Mouse (Mus musculus): ENCODE measurements around the gene Ercc2.

DNA sequence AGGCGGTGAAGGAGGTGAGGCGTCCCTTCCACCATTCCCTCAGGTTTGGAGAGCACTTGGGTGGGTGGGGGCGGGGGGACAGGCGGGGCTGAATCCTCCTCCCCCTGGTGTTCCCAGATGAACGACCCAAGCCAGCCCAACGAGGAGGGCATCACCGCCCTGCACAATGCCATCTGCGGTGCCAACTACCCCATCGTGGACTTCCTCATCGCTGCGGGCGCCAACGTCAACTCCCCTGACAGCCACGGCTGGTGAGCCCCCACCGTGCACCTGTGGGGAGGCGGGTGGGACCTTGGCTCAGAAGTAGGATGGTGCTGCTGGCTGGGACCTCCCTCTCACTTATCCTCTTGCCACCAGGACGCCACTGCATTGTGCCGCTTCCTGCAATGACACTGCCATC, 6.4 kb upstream of the Ercc2 start:
- TF ChIP-seq CTCF (IDR thresholded peaks at IDR 0.05; ENCODE audit: low read depth): no peak
- no peak for TF ChIP-seq EP300 (IDR thresholded peaks at IDR 0.05; ENCODE audit: low read depth)
